Mouse (Mus musculus) C2C12 (cell line): ENCODE results near the gene Camk2d.

Experiments used
- CTCF ChIP-seq: IDR thresholded peaks from one replicate; pipeline ENCODE4 v1.5.1; 2011; ENCODE audit not compliant: control insufficient read depth, insufficient read depth, insufficient read length
- MYOD1 ChIP-seq: IDR thresholded peaks from one replicate; pipeline ENCODE4 v1.6.1; 2011; ENCODE audit warnings: low read depth; ENCODE audit not compliant: control insufficient read depth, insufficient read length
- USF1 ChIP-seq: IDR thresholded peaks from one replicate; pipeline ENCODE4 v1.6.1; 2011; ENCODE audit warnings: low read depth, mild to moderate bottlenecking, control low read depth, moderate library complexity

DNA sequence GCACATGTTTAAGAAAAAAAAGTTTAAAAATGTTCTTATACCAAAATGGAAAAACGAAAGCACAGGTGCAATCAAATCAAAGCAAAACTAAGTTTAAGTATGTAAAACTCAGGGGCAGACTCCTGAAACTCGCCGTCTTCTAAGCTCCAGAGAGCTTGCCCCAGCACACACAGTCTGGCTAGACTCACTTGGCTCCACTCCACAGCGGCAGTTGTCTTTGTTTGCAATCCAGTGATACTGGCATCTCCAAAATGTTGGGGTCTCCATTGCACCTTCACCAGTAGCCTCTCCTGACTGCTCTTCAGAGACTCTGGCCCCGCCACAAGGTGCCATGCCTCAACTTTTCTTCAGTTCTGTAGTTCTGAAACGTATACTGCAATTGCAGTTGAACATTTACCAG lies 24.1 kb downstream of the Camk2d start:
- TF ChIP-seq CTCF (no peak), USF1 (no peak), MYOD1 (no peak)
